Mouse (Mus musculus) lung, embryonic 15.5 days (tissue): Measurements from ENCODE around the gene Trim65. TPM values are rescaled to one million over a fixed set of nuclear protein-coding genes. Genes with fewer than 3 reads are reported as not detected.

Experiments
- ATAC-seq: fragments of 200-750 bp; cut with Nextera tagmentation; 2 replicates; pipeline ENCODE4 v1.8.0; 2017; ENCODE audit warnings: moderate number of reproducible peaks, borderline replicate concordance; ENCODE audit not compliant: low FRiP score, low TSS enrichment; ENCODE audit errors: extremely low read depth
- H3K27ac ChIP-seq: fragments of 300-500 bp; sonication (generic); 2 replicates; pipeline ENCODE4 v1.5.1; 2015; ENCODE audit warnings: moderate library complexity, mild to moderate bottlenecking, inconsistent platforms
- H3K27me3 ChIP-seq: fragments of 300-500 bp; sonication (generic); 2 replicates; pipeline ENCODE4 v1.6.1; 2015; ENCODE audit warnings: inconsistent platforms
- H3K36me3 ChIP-seq: fragments of 300-500 bp; sonication (generic); 2 replicates; pipeline ENCODE4 v1.6.1; 2015; ENCODE audit warnings: inconsistent platforms
- H3K4me1 ChIP-seq: fragments of 300-500 bp; sonication (generic); 2 replicates; pipeline ENCODE4 v1.6.1; 2015; ENCODE audit warnings: inconsistent platforms
- H3K4me2 ChIP-seq: fragments of 300-500 bp; sonication (generic); 2 replicates; pipeline ENCODE4 v1.6.1; 2015; ENCODE audit warnings: inconsistent platforms, mild to moderate bottlenecking, moderate library complexity
- H3K4me3 ChIP-seq: fragments of 300-500 bp; sonication (generic); 2 replicates; pipeline ENCODE4 v1.5.1; 2015; ENCODE audit warnings: mild to moderate bottlenecking, inconsistent platforms
- H3K9ac ChIP-seq: fragments of 300-500 bp; sonication (generic); 2 replicates; pipeline ENCODE4 v1.6.1; 2015; ENCODE audit warnings: inconsistent platforms
- H3K9me3 ChIP-seq: fragments of 300-500 bp; sonication (generic); 2 replicates; pipeline ENCODE4 v1.6.1; 2016; ENCODE audit warnings: inconsistent platforms
- WGBS: fragments of 180-500 bp; shearing (Covaris S2); methylation state at CpG from one replicate; pipeline ENCODE4 v1.1.7; 2015; 5-methylcytosine and 5-hydroxymethylcytosine counted together
- polyA plus RNA-seq: library from polyadenylated mRNA; unstranded; fragments of >200 nt; fragmentation: Nextera tagmentation; extraction: Ambion mirVana; gene quantifications from 2 replicates; pipeline ENCODE4 v1.2.1, GENCODE M21; 2015

Trim65 gene
- polyA plus RNA-seq, 1 experiment from 2014 or later: 4.3 TPM

- Histone ChIP-seq H3K4me2 (no peak overlapping the region), H3K9ac (no peak overlapping the region), H3K36me3 (0 out of 2 replicates have a peak, but pooled peaks cover under 1% of the 10 kb centered on the region), H3K9me3 (no peaks in the 10 kb centered on the region), H3K27me3 (no peaks in the 10 kb centered on the region), H3K27ac (no peak overlapping the region), H3K4me1 (no peaks in the 10 kb centered on the region), H3K4me3 (no peak overlapping the region)
- WGBS: 69% methylated on average over 12 of the region's 12 CpGs
- no peak for ATAC-seq
Observed at GRCm38 (mm10) chr11:116117241-116117640, 13.7 kb downstream of the Trim65 start.

DNA sequence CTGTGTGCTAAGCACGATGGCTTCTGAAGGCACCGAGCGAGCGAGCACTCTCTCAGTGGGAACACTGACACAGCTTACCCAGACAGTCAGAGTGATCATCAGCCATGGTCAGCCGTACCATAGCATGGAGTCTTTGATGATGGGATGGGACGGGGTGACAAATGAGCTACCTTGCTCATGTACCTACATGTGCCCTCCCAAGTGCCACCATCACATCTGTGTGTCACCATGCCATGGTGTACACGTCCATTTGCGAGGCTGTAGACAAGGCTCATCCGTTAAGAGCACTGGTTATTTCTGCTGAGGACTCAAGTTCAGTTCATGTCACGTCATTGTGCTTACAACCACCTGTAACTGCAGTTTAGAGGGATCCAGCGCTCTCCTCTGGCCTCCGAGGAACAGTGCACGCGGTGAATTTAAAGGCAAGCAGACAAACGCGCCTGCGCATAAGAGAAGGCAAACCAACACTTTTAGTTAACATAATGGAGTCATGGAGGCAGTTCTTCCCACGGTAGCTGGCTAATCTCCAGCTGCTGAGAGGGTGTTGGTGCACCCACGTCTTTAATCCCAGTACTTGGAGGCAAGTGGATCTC is 19.2 kb downstream of the Trim65 start:
- ATAC-seq: no peak
- H3K27ac ChIP-seq: no peak overlapping the region
- H3K4me1 ChIP-seq: peaks cover 40% of the 10 kb centered on the region
- peaks cover 42% of the 10 kb centered on the region for H3K27me3 ChIP-seq
- H3K36me3 ChIP-seq: no peaks in the 10 kb centered on the region
- WGBS: 85% methylated on average over 19 of the region's 19 CpGs
- no peak overlapping the region for H3K4me2 ChIP-seq
- no peak overlapping the region for H3K4me3 ChIP-seq
- no peaks in the 10 kb centered on the region for H3K9me3 ChIP-seq
- H3K9ac ChIP-seq: no peak overlapping the region

DNA sequence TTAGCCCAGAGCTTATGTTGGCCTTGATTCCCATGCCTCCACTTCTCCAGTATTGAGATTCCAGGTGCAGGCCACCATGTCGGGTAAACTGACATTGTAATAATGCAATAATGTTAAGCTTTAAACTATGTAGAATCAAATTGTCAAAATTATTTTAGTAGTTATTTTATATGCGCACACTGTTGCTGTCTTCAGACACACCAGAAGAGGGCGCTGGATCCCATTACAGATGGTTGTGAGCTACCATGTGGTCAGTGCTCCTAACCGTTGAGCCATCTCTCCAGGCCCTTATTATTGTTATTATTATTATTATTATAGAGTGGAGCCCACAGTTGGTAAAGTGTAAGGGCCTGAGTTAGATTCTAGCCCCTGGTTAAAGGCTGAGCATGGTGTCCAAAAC is 19.9 kb downstream of the Trim65 start:
- Histone ChIP-seq H3K27ac (0 out of 2 replicates have a peak overlapping the region, but pooled peaks have one; percentile 29), H3K4me3 (no peak overlapping the region), H3K27me3 (peaks cover 46% of the 10 kb centered on the region), H3K9ac (no peak overlapping the region), H3K4me2 (0 out of 2 replicates have a peak overlapping the region, but pooled peaks have one; percentile 82), H3K4me1 (peaks cover 47% of the 10 kb centered on the region), H3K9me3 (no peaks in the 10 kb centered on the region), H3K36me3 (no peaks in the 10 kb centered on the region)
- no peak for ATAC-seq
- 74% methylated on average over 4 of the region's 4 CpGs for WGBS

DNA sequence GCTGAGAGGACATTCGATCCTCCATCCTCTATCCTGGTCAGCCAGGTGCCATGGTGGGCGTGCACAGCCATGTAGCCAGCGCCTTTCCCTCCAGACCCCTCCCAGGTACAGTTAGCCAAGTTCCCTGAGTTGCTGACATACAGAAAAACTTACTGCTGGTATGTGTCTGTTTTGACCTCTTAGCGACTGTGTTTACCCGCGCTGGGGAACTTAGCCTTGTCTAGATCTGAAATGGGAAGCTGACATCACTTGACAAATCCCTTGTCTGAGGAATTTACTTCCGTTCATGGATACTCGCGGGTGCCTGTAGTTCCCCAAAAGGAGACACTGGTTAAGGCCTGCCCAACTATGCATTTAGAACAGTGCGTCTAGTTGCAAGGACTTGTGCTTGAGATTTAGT is 20.4 kb downstream of the Trim65 start:
- no peaks in the 10 kb centered on the region for H3K36me3 ChIP-seq
- peak; percentile 25 for ATAC-seq
- peak overlapping the region; percentile 61 for H3K27ac ChIP-seq
- WGBS: 13% methylated on average over 10 of the region's 10 CpGs
- peaks cover 47% of the 10 kb centered on the region for H3K27me3 ChIP-seq
- peaks cover 51% of the 10 kb centered on the region for H3K4me1 ChIP-seq
- peak overlapping the region; percentile 82 for H3K4me2 ChIP-seq
- peak overlapping the region; percentile 55 for H3K4me3 ChIP-seq
- H3K9me3 ChIP-seq: no peaks in the 10 kb centered on the region
- peak overlapping the region; percentile 59 for H3K9ac ChIP-seq

DNA sequence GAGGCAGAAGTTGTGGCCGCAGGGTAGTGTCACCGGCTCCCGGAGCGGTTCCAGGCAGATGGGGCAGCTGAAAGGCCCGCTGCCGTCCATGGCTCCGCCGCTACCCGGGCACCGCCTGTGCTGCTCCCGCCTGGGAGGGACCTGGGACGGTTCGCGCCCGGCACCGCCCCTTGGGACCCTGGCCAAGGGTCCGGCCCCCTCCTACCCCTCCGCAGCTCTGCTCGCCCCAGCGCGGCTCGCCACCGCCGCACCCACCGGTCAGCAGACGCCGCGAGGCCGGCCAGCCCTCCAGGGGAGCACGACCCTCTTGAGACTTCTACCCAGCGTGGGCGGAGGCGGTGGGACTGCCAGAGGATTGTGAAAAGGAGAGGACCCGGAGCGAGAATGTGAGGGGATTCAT is 20.8 kb downstream of the Trim65 start:
- H3K9ac ChIP-seq: peak overlapping the region; percentile 59
- peak overlapping the region; percentile 55 for H3K4me3 ChIP-seq
- ATAC-seq: peak; percentile 78
- peaks cover 47% of the 10 kb centered on the region for H3K27me3 ChIP-seq
- H3K36me3 ChIP-seq: no peaks in the 10 kb centered on the region
- WGBS: 0% methylated on average over 35 of the region's 35 CpGs
- no peaks in the 10 kb centered on the region for H3K9me3 ChIP-seq
- peak overlapping the region; percentile 61 for H3K27ac ChIP-seq
- peaks cover 51% of the 10 kb centered on the region for H3K4me1 ChIP-seq
- peak overlapping the region; percentile 82 for H3K4me2 ChIP-seq

DNA sequence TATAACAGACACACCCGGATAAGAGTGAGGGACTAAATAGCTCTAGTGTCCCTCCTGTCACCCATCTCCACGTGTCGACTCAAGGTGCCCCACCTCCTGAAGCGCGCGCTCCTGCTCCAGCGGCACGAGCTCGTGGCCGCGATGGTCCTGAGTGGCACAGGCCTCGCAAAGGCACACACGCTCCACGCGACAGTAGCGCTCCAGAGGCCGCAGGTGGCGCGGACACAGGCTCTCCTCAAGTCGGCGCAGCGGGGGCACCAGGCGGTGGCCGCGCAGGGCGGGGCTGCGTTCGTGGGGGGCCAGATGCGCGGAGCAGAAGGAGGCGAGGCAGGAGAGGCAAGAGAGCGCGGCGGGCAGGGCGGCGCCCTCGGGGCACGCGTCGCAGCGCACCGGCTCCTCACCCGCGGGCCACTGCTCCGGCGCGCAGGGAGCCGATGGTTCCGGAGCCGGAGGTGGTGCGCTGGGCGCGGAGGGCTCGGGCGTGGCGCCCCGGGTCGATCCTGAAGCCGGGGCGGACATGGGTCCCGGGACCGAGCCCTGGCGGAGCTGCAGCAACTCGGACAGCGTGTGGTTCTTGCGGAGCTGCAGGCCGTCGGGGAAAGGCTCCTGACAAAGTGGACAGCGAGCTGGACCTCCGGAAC is 21.4 kb downstream of the Trim65 start:
- Histone ChIP-seq H3K36me3 (no peaks in the 10 kb centered on the region), H3K27ac (peak overlapping the region; percentile 61), H3K4me2 (peak overlapping the region; percentile 82), H3K4me3 (peak overlapping the region; percentile 55), H3K4me1 (peaks cover 56% of the 10 kb centered on the region), H3K9ac (peak overlapping the region; percentile 59), H3K27me3 (peaks cover 47% of the 10 kb centered on the region), H3K9me3 (no peaks in the 10 kb centered on the region)
- under 1% methylated on average over 70 of the region's 70 CpGs for WGBS
- ATAC-seq: 0 out of 2 replicates have a peak, but pooled peaks have one; percentile 25

GRCm38 (mm10) chr11:116108464-116109137 is 22.3 kb downstream of the Trim65 start:
- ATAC-seq: no peak
- Histone ChIP-seq H3K27ac (peak overlapping the region; percentile 11; the same call in 1 of the 2 replicates), H3K9ac (peak overlapping the region; percentile 16; the same call in 1 of the 2 replicates), H3K36me3 (no peaks in the 10 kb centered on the region), H3K9me3 (no peaks in the 10 kb centered on the region), H3K4me1 (peaks cover 66% of the 10 kb centered on the region), H3K4me3 (peak overlapping the region; percentile 55), H3K27me3 (peaks cover 47% of the 10 kb centered on the region), H3K4me2 (peak overlapping the region; percentile 82)
- WGBS: 8% methylated on average over 23 of the region's 23 CpGs

- Histone ChIP-seq H3K9ac (0 out of 2 replicates have a peak overlapping the region, but pooled peaks have one; percentile 16), H3K27me3 (peaks cover 47% of the 10 kb centered on the region), H3K36me3 (no peaks in the 10 kb centered on the region), H3K4me1 (peaks cover 73% of the 10 kb centered on the region), H3K27ac (no peak overlapping the region), H3K9me3 (no peaks in the 10 kb centered on the region), H3K4me3 (peak overlapping the region; percentile 55; the same call in 1 of the 2 replicates), H3K4me2 (peak overlapping the region; percentile 82)
- ATAC-seq: no peak
- 32% methylated on average over 19 of the region's 19 CpGs for WGBS
Observed at GRCm38 (mm10) chr11:116107777-116108285, 23.1 kb downstream of the Trim65 start.

GRCm38 (mm10) chr11:116106963-116107776 is 23.8 kb downstream of the Trim65 start:
- peaks cover 79% of the 10 kb centered on the region for H3K4me1 ChIP-seq
- no peaks in the 10 kb centered on the region for H3K9me3 ChIP-seq
- H3K4me3 ChIP-seq: peak overlapping the region; percentile 55; the same call in 1 of the 2 replicates
- H3K4me2 ChIP-seq: peak overlapping the region; percentile 82; the same call in 1 of the 2 replicates
- H3K9ac ChIP-seq: peak overlapping the region; percentile 16; the same call in 1 of the 2 replicates
- 44% methylated on average over 13 of the region's 14 CpGs for WGBS
- H3K27ac ChIP-seq: no peak overlapping the region
- no peaks in the 10 kb centered on the region for H3K36me3 ChIP-seq
- H3K27me3 ChIP-seq: peaks cover 47% of the 10 kb centered on the region
- no peak for ATAC-seq

DNA sequence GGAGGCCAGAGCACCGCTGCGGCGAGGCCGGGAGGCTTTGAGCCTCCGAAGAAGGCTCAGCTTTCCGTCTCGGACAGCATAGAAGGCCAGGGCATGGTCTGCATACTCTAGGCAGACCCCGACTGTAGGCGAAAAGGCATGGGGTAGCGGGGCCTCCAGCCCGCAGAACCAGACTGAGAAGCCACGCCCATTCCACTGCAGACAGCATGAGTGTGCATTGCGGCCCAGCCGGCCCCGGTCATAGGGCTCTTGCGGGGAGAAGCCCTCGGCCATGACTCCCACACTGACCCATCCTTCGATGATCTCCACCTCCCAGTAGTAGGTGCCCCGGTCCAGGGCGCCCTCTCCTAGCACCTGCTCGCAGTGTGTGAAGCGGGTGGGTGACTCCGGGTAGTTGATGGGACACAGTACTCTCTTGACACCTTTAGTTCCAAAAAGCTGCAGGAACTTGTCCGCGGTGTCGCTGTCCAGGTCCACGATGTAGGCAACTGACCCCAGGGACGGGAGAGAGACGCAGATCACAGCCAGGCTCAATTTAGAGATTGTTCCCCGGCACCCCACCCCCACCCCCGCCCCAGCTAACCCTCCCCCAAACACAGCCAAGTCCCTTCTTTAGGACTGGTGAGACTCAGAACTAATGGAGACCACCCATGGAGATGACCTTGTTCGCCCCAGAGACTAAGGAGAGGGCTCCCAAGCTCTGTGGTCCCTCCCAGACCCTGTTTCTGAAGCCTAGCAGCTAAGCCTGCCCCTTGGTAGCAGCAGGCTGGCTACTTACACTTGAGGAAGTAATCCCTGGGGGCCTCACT is 24.6 kb downstream of the Trim65 start:
- no peaks in the 10 kb centered on the region for H3K36me3 ChIP-seq
- H3K27me3 ChIP-seq: peaks cover 47% of the 10 kb centered on the region
- no peak for ATAC-seq
- peaks cover 87% of the 10 kb centered on the region for H3K4me1 ChIP-seq
- WGBS: 27% methylated on average over 32 of the region's 32 CpGs
- no peaks in the 10 kb centered on the region for H3K9me3 ChIP-seq
- peak overlapping the region; percentile 41 for H3K4me2 ChIP-seq
- no peak overlapping the region for H3K9ac ChIP-seq
- H3K27ac ChIP-seq: no peak overlapping the region
- H3K4me3 ChIP-seq: no peak overlapping the region; the same call in 1 of the 2 replicates
